Mouse (Mus musculus): Measurements from ENCODE around the gene Mgat4b.

DNA sequence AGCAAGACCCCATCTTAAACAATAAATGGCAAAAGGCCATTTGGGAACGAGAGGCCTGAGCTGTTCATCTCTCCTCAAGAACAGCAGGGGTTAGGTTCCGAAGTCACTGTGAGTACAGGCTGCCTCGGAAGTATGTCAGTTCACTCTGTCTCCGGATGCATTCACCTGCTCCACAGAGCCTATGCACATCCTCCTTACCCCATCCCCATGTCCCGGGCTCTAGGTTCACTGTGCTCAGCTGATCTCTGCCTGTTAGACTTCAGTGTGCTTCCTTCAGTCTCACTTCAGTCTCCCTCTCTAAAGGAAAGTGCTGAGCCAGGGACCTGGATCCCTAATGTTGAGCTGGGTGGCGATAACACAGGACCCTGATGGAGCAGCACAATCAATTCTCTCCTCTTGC, 67.0 kb downstream of the Mgat4b start:
- TF ChIP-seq GATA1 (IDR thresholded peaks at IDR 0.05; ENCODE audit: low read length) (no peak), TAL1 (IDR thresholded peaks at IDR 0.05; ENCODE audit: low read length) (no peak)
